Mouse (Mus musculus) G1E (cell line): ENCODE measurements around the gene Rbm28.

Source experiments
- CTCF ChIP-seq: IDR thresholded peaks from 2 replicates; pipeline ENCODE4 v1.5.1; 2012; ENCODE audit warnings: low read depth, low read length, inconsistent platforms, mixed read lengths
- GATA1 ChIP-seq: IDR thresholded peaks from 2 replicates; pipeline ENCODE4 v1.6.1; 2012; ENCODE audit warnings: borderline replicate concordance, low read length, inconsistent platforms, mixed read lengths
- POLR2AphosphoS5 ChIP-seq: IDR thresholded peaks from 2 replicates; pipeline ENCODE4 v1.6.1; 2012; ENCODE audit warnings: low read depth, low read length, inconsistent platforms; ENCODE audit not compliant: insufficient replicate concordance
- TAL1 ChIP-seq: conservative IDR thresholded peaks from 2 replicates; pipeline ENCODE4 v1.6.1; 2012; ENCODE audit warnings: low read depth, low read length, inconsistent platforms, mixed read lengths

DNA sequence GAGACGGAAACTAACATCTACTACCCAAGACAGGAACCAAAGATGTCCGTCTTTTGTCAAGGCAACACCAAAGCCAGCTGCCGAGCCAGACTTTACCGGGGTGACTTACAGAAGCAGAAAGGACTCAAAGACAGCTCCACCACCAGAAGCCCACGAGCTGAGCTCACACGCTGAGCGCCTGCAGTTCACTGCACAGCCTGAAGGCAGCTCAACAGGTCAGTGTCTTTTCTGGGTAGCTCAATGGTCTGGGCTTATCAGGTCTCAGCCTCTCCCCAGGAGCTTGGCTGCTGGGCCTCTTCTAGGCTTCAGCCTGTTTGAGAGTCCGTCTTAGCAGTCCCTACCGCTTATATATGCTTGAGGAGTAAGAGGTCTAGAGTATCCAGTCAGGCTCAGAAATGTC, 31.7 kb downstream of the Rbm28 start:
- TF ChIP-seq CTCF (no peak), GATA1 (no peak), POLR2AphosphoS5 (no peak), TAL1 (no peak)
